Mouse (Mus musculus): ENCODE results near the gene Smim11. TPM values are rescaled to one million over a fixed set of nuclear protein-coding genes. Genes with fewer than 3 reads are reported as not detected.

Gene Smim11
- polyA plus RNA-seq, 1 experiment from 2014 or later, result 42.4 TPM

- Histone ChIP-seq H3K36me3 (replicated peaks) (no peaks in the 10 kb centered on the region), H3K4me2 (no peak overlapping the region), H3K27ac (replicated peaks) (no peak overlapping the region), H3K9me3 (replicated peaks) (no peaks in the 10 kb centered on the region), H3K4me3 (replicated peaks) (no peak overlapping the region), H3K9ac (no peak overlapping the region), H3K4me1 (replicated peaks) (no peaks in the 10 kb centered on the region), H3K27me3 (no peaks in the 10 kb centered on the region)
- WGBS (ENCODE audit: insufficient replicate concordance), result 40% methylated on average over 20 of the region's 20 CpGs
- no peak for ATAC-seq (ENCODE audit: insufficient read depth)
These were observed 18.4 kb downstream of the Smim11 start for GRCm38 (mm10) chr16:92319353-92320109.

- Histone ChIP-seq H3K4me1 (replicated peaks) (no peaks in the 10 kb centered on the region), H3K36me3 (replicated peaks) (no peaks in the 10 kb centered on the region), H3K9ac (no peak overlapping the region), H3K9me3 (replicated peaks) (no peaks in the 10 kb centered on the region), H3K4me2 (no peak overlapping the region), H3K27ac (replicated peaks) (no peak overlapping the region), H3K4me3 (replicated peaks) (no peak overlapping the region), H3K27me3 (no peaks in the 10 kb centered on the region)
- WGBS (ENCODE audit: insufficient replicate concordance), result 59% methylated on average over 3 of the region's 3 CpGs
- ATAC-seq (ENCODE audit: insufficient read depth), result no peak
These were observed 19.3 kb downstream of the Smim11 start for GRCm38 (mm10) chr16:92320361-92320760.

- Histone ChIP-seq H3K4me1 (replicated peaks) (no peaks in the 10 kb centered on the region), H3K9ac (no peak within 1 kb of the TSS), H3K4me2 (no peak within 1 kb of the TSS), H3K36me3 (replicated peaks) (no peaks in the 10 kb centered on the region), H3K27me3 (no peaks in the 10 kb centered on the region), H3K9me3 (replicated peaks) (no peaks in the 10 kb centered on the region), H3K4me3 (replicated peaks) (no peak within 1 kb of the TSS), H3K27ac (replicated peaks) (no peak within 1 kb of the TSS)
- 77% methylated on average over 8 of the region's 8 CpGs for WGBS (ENCODE audit: insufficient replicate concordance)
- no peak for ATAC-seq (ENCODE audit: insufficient read depth)
These were observed 20.3 kb downstream of the Smim11 start, which contains the start of gene Fam243 for GRCm38 (mm10) chr16:92321341-92321740. TSS of gene Fam243 (minus strand) at chr16:92321441.

- Histone ChIP-seq H3K36me3 (replicated peaks) (no peaks in the 10 kb centered on the region), H3K4me1 (replicated peaks) (no peaks in the 10 kb centered on the region), H3K4me2 (no peak overlapping the region), H3K27ac (replicated peaks) (no peak overlapping the region), H3K27me3 (no peaks in the 10 kb centered on the region), H3K9me3 (replicated peaks) (no peaks in the 10 kb centered on the region), H3K4me3 (replicated peaks) (no peak overlapping the region), H3K9ac (no peak overlapping the region)
- ATAC-seq (ENCODE audit: insufficient read depth), result no peak
- 58% methylated on average over 7 of the region's 7 CpGs for WGBS (ENCODE audit: insufficient replicate concordance)
These were observed 23.4 kb downstream of the Smim11 start for GRCm38 (mm10) chr16:92324309-92325061.

GRCm38 (mm10) chr16:92325062-92325406 is 23.9 kb downstream of the Smim11 start:
- ATAC-seq (ENCODE audit: insufficient read depth), result no peak
- Histone ChIP-seq H3K4me1 (replicated peaks) (no peaks in the 10 kb centered on the region), H3K9ac (no peak overlapping the region), H3K36me3 (replicated peaks) (no peaks in the 10 kb centered on the region), H3K4me2 (no peak overlapping the region), H3K27ac (replicated peaks) (no peak overlapping the region), H3K4me3 (replicated peaks) (no peak overlapping the region), H3K9me3 (replicated peaks) (no peaks in the 10 kb centered on the region), H3K27me3 (no peaks in the 10 kb centered on the region)
- WGBS (ENCODE audit: insufficient replicate concordance), result 39% methylated on average over 1 of the region's 1 CpGs

GRCm38 (mm10) chr16:92327911-92328310 is 26.8 kb downstream of the Smim11 start:
- H3K27ac ChIP-seq (replicated peaks), result no peak overlapping the region
- no peaks in the 10 kb centered on the region for H3K4me1 ChIP-seq (replicated peaks)
- no peak overlapping the region for H3K4me2 ChIP-seq
- ATAC-seq (ENCODE audit: insufficient read depth), result no peak
- 74% methylated on average over 10 of the region's 10 CpGs for WGBS (ENCODE audit: insufficient replicate concordance)
- no peak overlapping the region for H3K9ac ChIP-seq
- H3K27me3 ChIP-seq, result no peaks in the 10 kb centered on the region; the same call in 1 of the 2 replicates
- H3K4me3 ChIP-seq (replicated peaks), result no peak overlapping the region
- H3K36me3 ChIP-seq (replicated peaks), result no peaks in the 10 kb centered on the region
- H3K9me3 ChIP-seq (replicated peaks), result no peaks in the 10 kb centered on the region

GRCm38 (mm10) chr16:92330966-92331365 is 29.9 kb downstream of the Smim11 start:
- Histone ChIP-seq H3K4me1 (replicated peaks) (no peaks in the 10 kb centered on the region), H3K9ac (no peak overlapping the region), H3K27me3 (peaks cover 7% of the 10 kb centered on the region), H3K36me3 (replicated peaks) (no peaks in the 10 kb centered on the region), H3K27ac (replicated peaks) (no peak overlapping the region), H3K9me3 (replicated peaks) (no peaks in the 10 kb centered on the region), H3K4me2 (no peak overlapping the region), H3K4me3 (replicated peaks) (no peak overlapping the region)
- 51% methylated on average over 5 of the region's 5 CpGs for WGBS (ENCODE audit: insufficient replicate concordance)
- ATAC-seq (ENCODE audit: insufficient read depth), result no peak

- H3K4me3 ChIP-seq (replicated peaks), result no peak overlapping the region
- peaks cover 14% of the 10 kb centered on the region for H3K27me3 ChIP-seq
- H3K9me3 ChIP-seq (replicated peaks), result no peaks in the 10 kb centered on the region
- WGBS (ENCODE audit: insufficient replicate concordance), result 45% methylated on average over 9 of the region's 9 CpGs
- no peak overlapping the region for H3K4me2 ChIP-seq
- no peaks in the 10 kb centered on the region for H3K4me1 ChIP-seq (replicated peaks)
- no peaks in the 10 kb centered on the region for H3K36me3 ChIP-seq (replicated peaks)
- no peak overlapping the region for H3K27ac ChIP-seq (replicated peaks)
- no peak overlapping the region for H3K9ac ChIP-seq
- ATAC-seq (ENCODE audit: insufficient read depth), result no peak
These were observed 33.5 kb downstream of the Smim11 start for GRCm38 (mm10) chr16:92334600-92334999.

GRCm38 (mm10) chr16:92336280-92336679 is 35.2 kb downstream of the Smim11 start:
- no peak for ATAC-seq (ENCODE audit: insufficient read depth)
- Histone ChIP-seq H3K9me3 (replicated peaks) (no peaks in the 10 kb centered on the region), H3K4me3 (replicated peaks) (no peak overlapping the region), H3K9ac (no peak overlapping the region), H3K4me2 (no peak overlapping the region), H3K27me3 (peaks cover 14% of the 10 kb centered on the region), H3K27ac (replicated peaks) (no peak overlapping the region), H3K4me1 (replicated peaks) (peaks cover 15% of the 10 kb centered on the region), H3K36me3 (replicated peaks) (no peaks in the 10 kb centered on the region)
- WGBS (ENCODE audit: insufficient replicate concordance), result 8% methylated on average over 9 of the region's 9 CpGs

GRCm38 (mm10) chr16:92340612-92341511 is 39.8 kb downstream of the Smim11 start:
- ATAC-seq (ENCODE audit: insufficient read depth), result peak; percentile 77
- Histone ChIP-seq H3K9me3 (replicated peaks) (no peaks in the 10 kb centered on the region), H3K4me3 (replicated peaks) (peak overlapping the region; percentile 41), H3K4me2 (peak overlapping the region; percentile 70), H3K4me1 (replicated peaks) (peaks cover 26% of the 10 kb centered on the region), H3K27ac (replicated peaks) (no peak overlapping the region), H3K27me3 (peaks cover 8% of the 10 kb centered on the region), H3K36me3 (replicated peaks) (no peaks in the 10 kb centered on the region), H3K9ac (no peak overlapping the region; the same call in 1 of the 2 replicates)
- 26% methylated on average over 27 of the region's 27 CpGs for WGBS (ENCODE audit: insufficient replicate concordance)

- no peaks in the 10 kb centered on the region for H3K36me3 ChIP-seq (replicated peaks)
- H3K27ac ChIP-seq (replicated peaks), result no peak overlapping the region
- no peaks in the 10 kb centered on the region for H3K27me3 ChIP-seq
- H3K4me3 ChIP-seq (replicated peaks), result no peak overlapping the region
- H3K9me3 ChIP-seq (replicated peaks), result no peaks in the 10 kb centered on the region
- 0 out of 2 replicates have a peak overlapping the region, but pooled peaks have one; percentile 15 for H3K4me2 ChIP-seq
- H3K4me1 ChIP-seq (replicated peaks), result peaks cover 23% of the 10 kb centered on the region
- no peak for ATAC-seq (ENCODE audit: insufficient read depth)
- no peak overlapping the region; the same call in 1 of the 2 replicates for H3K9ac ChIP-seq
- 25% methylated on average over 11 of the region's 11 CpGs for WGBS (ENCODE audit: insufficient replicate concordance)
These were observed 44.1 kb downstream of the Smim11 start for GRCm38 (mm10) chr16:92345177-92345576.
